Mouse (Mus musculus) liver, adult (tissue): Measurements from ENCODE around the gene Gpr50.

ENCODE experiments used
- GATA4 ChIP-seq: IDR thresholded peaks from 2 replicates; pipeline ENCODE4 v1.6.1; 2014; ENCODE audit warnings: mild to moderate bottlenecking, low read length; ENCODE audit not compliant: insufficient replicate concordance

The Gpr50 gene

GRCm38 (mm10) chrX:71663374-71663773 is at the start of gene Gpr50:
Gpr50 (plus strand) TSS chrX:71663667.
- TF ChIP-seq GATA4, result no peak

GRCm38 (mm10) chrX:71622286-71622685 is 41.2 kb upstream of the Gpr50 start:
- no peak for TF ChIP-seq GATA4

- no peak for TF ChIP-seq GATA4
These were observed 39.6 kb upstream of the Gpr50 start for GRCm38 (mm10) chrX:71623843-71624242.

- TF ChIP-seq GATA4, result no peak
These were observed 35.2 kb upstream of the Gpr50 start for GRCm38 (mm10) chrX:71628306-71628705.

- no peak for TF ChIP-seq GATA4
These were observed 32.8 kb upstream of the Gpr50 start for GRCm38 (mm10) chrX:71630709-71631108.

- TF ChIP-seq GATA4, result no peak
These were observed 32.3 kb upstream of the Gpr50 start for GRCm38 (mm10) chrX:71631130-71631529.

GRCm38 (mm10) chrX:71647958-71648357 is 15.5 kb upstream of the Gpr50 start:
- no peak for TF ChIP-seq GATA4

- no peak for TF ChIP-seq GATA4
These were observed 15.0 kb upstream of the Gpr50 start for GRCm38 (mm10) chrX:71648434-71648833.

- no peak for TF ChIP-seq GATA4
These were observed 14.5 kb upstream of the Gpr50 start for GRCm38 (mm10) chrX:71648848-71649454.

- no peak for TF ChIP-seq GATA4
These were observed 13.5 kb upstream of the Gpr50 start for GRCm38 (mm10) chrX:71649993-71650392.

- TF ChIP-seq GATA4, result no peak
These were observed 1.7 kb upstream of the Gpr50 start for GRCm38 (mm10) chrX:71661794-71662193.

- TF ChIP-seq GATA4, result no peak
These were observed 612 bp downstream of the Gpr50 start for GRCm38 (mm10) chrX:71663871-71664687.

- no peak for TF ChIP-seq GATA4
These were observed 1.2 kb downstream of the Gpr50 start for GRCm38 (mm10) chrX:71664688-71665026.

- no peak for TF ChIP-seq GATA4
These were observed 6.8 kb downstream of the Gpr50 start for GRCm38 (mm10) chrX:71670254-71670653.

GRCm38 (mm10) chrX:71700817-71701469 is 37.5 kb downstream of the Gpr50 start:
- TF ChIP-seq GATA4, result no peak
